16 mouse cellular contexts compared by ENCODE assay signal in the genomic region with DNA sequence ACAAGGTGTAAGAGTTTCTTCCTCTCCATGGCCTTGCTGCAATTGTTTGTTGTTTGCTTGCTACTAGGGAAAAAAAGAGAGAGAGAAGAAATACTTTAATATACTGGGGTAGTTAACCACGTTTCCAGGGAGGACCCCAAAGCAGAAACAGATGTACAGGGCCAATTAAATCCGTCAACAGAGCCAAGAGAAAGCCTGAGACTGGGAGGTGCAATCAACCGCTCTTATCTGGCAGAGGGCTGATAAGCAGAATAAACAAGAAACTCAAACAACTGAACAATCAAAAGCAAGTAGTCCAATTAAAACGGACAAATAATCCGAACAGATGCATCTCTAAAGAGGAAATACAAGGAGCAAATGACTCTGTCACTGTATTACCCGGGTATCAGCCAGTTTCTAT.
"Had no signal": no experiment of that assay in that cellular context is flagged by ENCODE, and none has a peak within 500 bp of the region (broad histone marks: within the 10 kb centered on the region; RNA-seq: fewer than 3 reads in every experiment).

No protein-coding gene starts in this region.

- H3K4me2 ChIP-seq: liver, embryonic 11.5 days; liver, embryonic 15.5 days; lung, embryonic 14.5 days; neural tube, embryonic 13.5 days had no signal

- H3K9me3 ChIP-seq: limb, embryonic 10.5 days; liver, embryonic 15.5 days; midbrain, embryonic 10.5 days; neural tube, embryonic 13.5 days had no signal

- H3K9ac ChIP-seq: liver, embryonic 15.5 days; lung, embryonic 14.5 days; neural tube, embryonic 13.5 days had no signal

- H3K27ac ChIP-seq: limb, embryonic 10.5 days; liver, embryonic 15.5 days; midbrain, embryonic 10.5 days; neural tube, embryonic 13.5 days had no signal

- H3K27me3 ChIP-seq: liver, embryonic 15.5 days; neural tube, embryonic 13.5 days had no signal

- H3K4me1 ChIP-seq: liver, embryonic 15.5 days; midbrain, embryonic 10.5 days had no signal

- H3K4me3 ChIP-seq: limb, embryonic 10.5 days; liver, embryonic 15.5 days; midbrain, embryonic 10.5 days; neural tube, embryonic 13.5 days had no signal

- H3K36me3 ChIP-seq: limb, embryonic 10.5 days; liver, embryonic 15.5 days; midbrain, embryonic 10.5 days; neural tube, embryonic 13.5 days had no signal

- DNase-seq: kidney, postnatal 10 days; kidney, postnatal 4 days; lung, embryonic 14.5 days; lung, postnatal 10 days; lung, postnatal 4 days; midbrain, embryonic 14.5 days; retina, postnatal 1 day; right cerebral cortex, postnatal 4 days; spleen, adult 18-20 months; thymus, adult 18-20 months; thymus, postnatal 14 days had no signal
